Mouse (Mus musculus): ENCODE measurements around the gene P2rx1. TPM values are rescaled to one million over a fixed set of nuclear protein-coding genes. Genes with fewer than 3 reads are reported as not detected.

P2rx1 gene
- total RNA-seq (2014; fragmentation: Nextera tagmentation), result 1.8 and 3.1 TPM in 2 replicates
- 2.2 TPM in 1 of 2 replicates, not detected in the other for total RNA-seq (2017)

DNA sequence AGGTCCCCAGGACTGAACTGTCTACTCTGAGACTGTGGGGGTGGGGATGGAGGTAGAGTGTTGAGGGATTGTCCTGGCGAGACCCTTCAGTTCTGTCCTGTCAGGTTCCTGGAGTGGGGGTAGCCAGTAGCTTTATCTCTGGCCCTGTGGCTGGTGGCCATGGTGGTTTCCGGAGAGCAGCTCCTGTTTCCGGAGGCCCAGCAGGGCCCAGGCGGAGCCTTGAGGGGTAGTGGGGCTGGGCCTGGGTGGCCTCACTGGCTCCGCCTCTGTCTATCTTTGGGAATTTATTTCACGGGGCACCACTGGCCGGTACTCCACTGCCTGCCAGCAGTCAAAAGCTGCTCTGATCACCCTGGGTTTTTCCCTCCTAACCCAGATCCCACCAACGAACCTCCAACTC, at the start of gene P2rx1:
P2rx1 (plus strand) TSS at position 333 of the 400 bp plus-strand sequence.
- peak; percentile 74 for ATAC-seq (replicated peaks; ENCODE audit: low FRiP score, low TSS enrichment, poor library complexity, severe bottlenecking)

DNA sequence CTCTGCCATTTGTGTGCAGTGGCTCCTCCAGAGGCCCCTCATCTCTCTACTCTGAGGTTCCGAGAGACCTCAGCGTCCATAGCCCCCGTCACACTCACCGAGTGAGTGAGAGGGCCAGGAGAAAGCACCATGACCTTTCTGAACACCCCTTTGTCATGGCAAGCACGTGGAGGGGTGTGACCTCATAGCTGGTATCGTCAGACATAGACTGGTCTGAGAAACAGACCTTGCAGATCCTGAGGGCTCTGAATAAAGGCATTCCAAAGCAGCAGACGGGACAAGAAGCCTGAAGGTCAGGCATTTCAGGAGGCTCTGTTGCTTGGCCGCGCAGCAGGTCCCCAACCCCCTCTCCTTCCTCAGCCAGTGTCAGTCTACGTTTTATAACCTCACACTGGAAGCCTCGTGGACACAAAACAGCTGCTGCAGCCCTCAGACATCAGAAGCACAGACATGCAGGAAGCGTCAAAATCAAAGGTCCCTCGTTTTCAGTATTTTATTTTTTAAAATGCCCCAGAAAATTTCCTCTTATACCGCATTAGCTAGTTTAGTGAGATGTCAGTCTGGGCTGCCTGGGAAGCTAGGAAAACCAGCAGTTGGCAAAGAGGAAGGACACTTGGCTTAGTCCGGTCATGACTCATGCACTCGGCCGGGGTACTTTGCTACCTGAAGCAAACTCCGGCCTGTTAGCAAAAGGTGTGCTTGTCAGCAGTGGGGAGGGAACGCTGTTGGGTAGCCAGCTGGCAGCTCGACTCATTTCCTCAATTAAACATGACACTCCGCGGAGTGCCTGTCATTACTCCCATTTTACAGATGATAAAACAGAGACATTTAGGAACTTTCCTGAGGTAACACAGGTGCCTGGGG, 47.5 kb upstream of the P2rx1 start:
- ATAC-seq (replicated peaks; ENCODE audit: low FRiP score, low TSS enrichment, poor library complexity, severe bottlenecking), result no peak

DNA sequence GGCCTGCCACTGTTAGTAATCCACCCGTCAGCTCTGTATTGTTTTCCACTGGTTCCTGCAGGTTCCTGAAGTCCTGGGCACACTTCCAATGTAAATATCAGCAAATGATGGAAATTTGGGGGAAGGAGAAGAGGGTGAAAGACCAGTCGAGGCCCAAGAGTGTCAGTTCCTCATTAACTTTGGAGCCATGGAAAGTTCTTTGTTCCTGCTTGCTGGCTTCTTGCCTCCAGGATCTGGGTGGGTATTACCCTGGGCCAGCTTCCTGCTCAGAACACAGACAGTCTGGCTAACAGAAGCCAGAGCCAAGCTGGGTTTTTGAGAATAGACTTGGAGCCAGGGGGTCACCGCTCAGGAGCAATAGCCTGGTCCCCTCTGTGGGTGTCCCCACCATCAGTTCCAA, 46.7 kb upstream of the P2rx1 start:
- ATAC-seq (replicated peaks; ENCODE audit: low FRiP score, low TSS enrichment, poor library complexity, severe bottlenecking), result no peak

DNA sequence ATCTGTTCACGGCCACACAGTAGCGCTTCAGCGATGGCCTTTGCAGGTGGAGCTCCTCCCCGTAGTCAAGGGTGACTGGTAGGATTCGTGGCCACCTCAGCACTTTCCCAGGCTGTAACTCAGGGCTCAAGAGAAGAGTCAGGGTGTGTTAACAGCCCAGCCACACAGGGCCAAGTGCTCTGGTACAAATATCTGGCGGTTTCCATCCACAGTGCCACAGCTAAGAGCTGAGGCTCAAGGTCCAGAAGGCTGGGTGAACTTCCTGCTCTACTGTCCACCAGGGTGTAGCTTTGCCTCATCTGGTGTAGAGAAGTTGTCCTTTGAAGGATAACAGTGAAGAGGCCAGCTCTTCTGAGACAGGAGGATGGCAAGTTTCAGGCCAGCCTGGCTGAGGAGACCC, 46.2 kb upstream of the P2rx1 start:
- ATAC-seq (replicated peaks; ENCODE audit: low FRiP score, low TSS enrichment, poor library complexity, severe bottlenecking), result no peak

DNA sequence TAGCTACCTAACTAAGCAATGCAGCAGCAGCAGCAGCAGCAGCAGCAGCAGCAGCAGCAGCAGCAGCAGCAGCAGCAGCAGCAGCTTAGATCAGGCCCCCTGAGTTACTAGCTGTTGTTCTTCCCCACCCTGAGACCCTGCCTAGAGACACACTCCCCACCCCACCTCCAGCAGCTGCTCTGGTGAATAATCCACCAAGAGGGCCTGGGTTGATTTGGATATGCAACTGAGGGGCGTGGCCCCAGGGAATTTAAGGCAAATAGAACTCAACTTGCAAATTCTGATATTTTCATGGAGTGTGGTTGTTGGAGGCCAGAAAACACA, 45.8 kb upstream of the P2rx1 start:
- ATAC-seq (replicated peaks; ENCODE audit: low FRiP score, low TSS enrichment, poor library complexity, severe bottlenecking), result no peak

DNA sequence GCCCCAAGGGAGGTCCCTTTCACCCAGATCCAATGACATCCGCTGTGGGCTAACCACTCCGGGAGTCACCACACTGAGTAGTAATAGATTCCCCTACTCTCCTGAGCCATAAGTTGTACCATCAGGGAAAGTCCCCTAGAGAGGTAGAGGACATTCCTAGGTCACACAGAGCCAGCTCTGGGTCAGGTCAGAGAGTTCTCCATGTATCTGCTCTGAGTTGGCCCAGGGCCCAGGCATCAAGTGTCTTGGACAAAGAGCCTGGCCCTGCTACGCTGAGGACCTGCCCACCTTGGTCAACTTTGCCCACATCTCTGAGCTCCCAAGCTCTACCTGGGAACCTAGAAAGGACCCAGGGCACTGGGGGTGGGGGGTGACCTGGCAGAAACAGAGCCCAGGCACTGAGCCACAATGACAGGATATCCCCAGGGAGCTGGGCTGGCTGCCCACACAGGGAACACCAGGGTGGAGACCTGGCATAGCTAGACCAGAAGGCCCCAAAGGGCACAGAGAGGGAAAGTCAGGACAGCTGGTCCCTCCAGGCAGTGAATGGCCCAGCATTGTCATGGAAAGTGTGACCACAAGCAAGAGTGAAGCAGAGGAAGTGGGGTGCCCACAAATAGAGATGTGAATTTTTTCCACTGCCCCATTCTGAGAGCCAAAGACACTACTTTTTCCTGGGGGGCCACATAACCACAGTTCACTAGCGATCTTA, 45.3 kb upstream of the P2rx1 start:
- ATAC-seq (replicated peaks; ENCODE audit: low FRiP score, low TSS enrichment, poor library complexity, severe bottlenecking), result no peak

DNA sequence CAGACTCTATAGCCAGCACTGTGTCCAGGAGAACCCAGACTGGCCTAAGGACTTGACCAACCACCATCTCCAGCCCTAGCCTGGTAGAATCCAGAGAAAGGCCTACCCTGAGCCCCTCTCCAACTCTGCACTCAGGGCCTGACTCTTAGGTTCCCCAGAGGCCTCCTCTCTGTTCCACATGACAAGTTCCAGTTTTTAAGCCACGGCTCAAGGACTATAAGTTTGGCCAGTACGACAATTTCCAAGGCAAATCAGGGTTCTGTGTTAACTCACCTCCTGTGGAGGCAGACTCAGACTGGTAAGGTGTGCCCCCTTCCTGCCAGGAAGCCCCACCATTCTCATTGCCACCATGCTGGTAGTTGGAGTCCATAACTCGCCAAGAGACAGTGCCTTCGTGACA, 44.7 kb upstream of the P2rx1 start:
- ATAC-seq (replicated peaks; ENCODE audit: low FRiP score, low TSS enrichment, poor library complexity, severe bottlenecking), result no peak

DNA sequence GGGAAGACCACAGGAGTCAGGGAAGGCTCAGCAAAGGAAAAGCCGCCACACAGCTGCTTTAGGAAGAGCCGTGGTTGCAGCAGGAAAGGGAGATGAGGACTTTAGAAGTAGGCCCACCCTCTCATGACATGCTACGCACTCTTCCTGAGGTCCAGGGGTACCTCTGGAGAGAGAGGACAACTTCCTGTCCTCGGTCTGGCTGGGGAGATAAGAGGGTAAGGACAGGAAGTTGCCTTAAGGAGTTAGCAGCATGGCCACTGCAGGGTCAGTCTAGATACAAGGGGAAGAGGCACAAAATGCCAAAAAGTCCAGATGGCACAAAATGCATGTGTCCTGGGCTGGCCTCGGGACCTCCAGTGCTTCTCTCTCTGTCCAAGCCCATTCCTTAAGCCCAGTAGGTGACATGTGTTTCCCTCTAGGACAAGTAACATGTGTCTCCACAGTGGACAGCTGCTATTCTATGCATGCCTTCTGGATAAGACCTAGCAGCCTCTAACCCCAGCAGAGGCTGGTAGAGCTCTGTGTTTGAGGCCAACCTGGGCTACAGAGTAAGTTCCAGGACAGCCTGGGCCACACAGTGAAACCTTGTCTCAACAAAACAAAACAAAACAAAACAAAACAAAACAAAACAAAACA, 43.4 kb upstream of the P2rx1 start:
- no peak for ATAC-seq (replicated peaks; ENCODE audit: low FRiP score, low TSS enrichment, poor library complexity, severe bottlenecking)

DNA sequence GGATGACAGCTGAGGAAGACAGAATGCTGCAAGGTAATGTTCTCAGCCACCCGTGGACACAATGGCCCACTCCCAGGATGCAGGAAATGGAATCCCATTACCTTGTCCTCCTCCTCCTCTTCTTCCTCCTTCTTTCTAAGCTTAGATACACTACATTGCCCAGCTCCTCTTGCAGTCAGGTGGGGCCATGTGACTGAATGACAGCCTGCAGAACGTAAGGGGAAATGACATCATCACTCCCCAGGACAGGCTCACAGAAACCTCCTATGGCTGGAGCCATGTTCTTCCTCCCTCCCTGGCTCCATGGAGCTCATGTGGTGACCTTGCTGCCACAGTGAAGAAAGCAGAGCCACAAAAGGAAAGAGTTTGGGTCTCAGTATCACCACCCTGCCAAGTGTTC, 41.6 kb upstream of the P2rx1 start:
- no peak for ATAC-seq (replicated peaks; ENCODE audit: low FRiP score, low TSS enrichment, poor library complexity, severe bottlenecking)

DNA sequence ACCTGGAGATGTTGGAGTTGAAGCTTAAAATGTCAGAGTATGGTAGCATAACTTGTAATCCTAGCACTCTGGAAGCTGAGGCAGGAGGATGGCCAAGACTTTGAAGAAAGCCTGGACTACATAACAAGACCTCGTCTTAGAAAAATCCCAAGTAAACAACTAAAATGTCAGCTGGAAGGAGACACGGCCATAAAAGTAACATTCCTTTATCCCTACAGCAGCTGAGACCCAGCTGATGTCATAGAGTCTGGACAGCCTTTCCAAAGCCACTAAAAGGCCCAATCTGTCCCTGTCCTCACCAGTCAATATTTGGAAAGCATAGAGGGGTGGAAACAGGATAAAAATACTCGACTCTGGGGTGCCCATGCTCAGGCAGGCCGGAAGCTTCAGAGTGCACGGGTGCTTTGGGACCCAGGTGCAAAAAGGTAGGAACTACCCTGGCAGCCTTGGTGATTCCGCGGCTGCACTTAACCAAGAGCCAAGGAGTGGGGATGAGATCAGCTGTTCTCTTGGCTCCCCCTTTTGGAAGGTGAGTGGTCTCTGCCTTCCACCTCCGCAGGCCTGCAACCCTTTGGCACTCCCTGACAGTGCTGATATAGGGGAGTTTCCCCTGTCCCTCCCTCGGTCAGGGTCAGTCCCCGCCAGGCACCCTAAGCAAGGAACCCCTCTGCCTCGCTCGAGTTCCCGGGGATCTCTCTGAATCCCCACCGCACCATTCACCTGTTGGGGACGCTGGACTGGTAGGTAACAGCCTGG, 38.8 kb upstream of the P2rx1 start:
- no peak for ATAC-seq (replicated peaks; ENCODE audit: low FRiP score, low TSS enrichment, poor library complexity, severe bottlenecking)

DNA sequence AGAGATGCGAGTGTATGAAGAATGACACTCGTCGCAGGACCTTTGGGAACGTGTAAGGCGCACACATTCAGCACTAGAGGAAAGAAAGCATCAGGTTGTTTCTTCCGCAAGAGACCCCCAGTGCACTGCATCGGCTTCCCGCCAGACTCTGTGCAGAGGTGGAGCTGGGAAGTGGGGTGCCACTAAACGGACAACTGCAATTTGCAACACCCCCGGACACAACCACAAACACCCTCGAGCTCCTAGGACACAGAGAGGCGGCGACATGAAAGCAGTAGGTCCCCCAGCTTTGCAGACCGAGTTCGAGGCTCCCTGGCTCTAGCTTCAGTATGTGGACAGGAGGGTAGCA, 38.2 kb upstream of the P2rx1 start:
- ATAC-seq (replicated peaks; ENCODE audit: low FRiP score, low TSS enrichment, poor library complexity, severe bottlenecking), result no peak

DNA sequence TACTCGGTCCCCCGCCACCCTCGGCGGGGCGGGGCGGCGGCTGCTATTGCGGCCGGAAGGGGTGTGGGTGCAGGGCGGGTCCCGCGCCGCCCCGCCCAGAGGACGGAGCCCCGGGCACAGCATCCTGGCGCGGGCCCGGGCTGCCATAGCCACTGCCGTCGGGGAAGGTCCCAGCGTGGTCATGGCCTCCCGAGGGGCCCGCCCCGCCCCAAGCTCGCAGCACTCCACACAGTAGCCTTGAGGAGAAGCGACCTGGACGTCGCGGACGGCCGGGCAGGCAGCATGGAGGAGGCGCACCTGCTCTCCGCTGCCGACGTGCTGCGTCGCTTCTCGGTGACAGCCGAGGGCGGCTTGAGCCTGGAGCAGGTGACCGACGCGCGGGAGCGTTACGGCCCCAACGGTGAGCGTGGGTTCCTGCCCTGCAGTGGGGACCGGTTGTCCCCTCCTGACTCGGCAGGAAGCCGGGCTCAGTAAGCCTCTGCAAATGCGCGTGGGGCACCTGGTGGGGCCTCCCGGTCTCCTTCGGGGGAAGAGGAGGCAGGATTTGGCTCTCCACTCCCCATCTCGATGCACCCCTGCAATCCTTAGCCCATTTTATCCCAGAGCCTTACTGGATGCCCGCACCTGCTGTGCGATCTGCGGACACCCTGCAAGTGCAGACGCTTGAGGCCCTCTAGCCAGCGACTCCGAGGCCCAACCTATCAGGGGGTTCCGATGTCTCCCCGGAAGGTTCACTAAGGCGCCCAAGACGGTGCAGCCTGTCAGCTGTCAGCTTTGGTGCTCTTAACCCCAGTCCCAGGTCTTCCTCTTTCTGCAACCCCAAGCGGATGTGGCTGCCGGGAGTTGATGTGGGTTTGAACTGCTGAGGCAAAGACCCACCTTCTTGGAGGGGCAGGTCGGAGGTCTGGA, 37.6 kb upstream of the P2rx1 start, which contains the start of gene Atp2a3:
Atp2a3 (plus strand) TSS at position 98 of the 909 bp plus-strand sequence.
- ATAC-seq (replicated peaks; ENCODE audit: low FRiP score, low TSS enrichment, poor library complexity, severe bottlenecking), result peak; percentile 62

DNA sequence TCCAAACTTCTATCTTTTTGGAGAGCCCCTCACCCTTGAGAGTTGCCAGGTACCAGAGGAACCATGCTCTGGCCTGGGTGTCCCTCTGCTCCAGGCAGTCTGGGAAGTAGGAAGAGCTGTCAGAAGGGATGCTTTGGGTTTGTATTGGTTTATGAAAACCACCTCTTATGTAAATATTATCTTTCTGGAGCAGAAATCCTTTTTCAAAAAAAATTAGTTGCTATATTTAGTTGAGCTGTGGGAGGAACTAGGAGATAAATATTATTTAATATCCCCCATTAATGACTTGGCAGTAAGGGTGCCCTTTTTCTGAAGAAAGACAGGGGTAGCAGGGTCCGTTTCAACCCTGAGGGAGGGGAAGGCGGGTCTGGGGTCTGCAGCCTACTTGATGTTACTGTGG, 36.5 kb upstream of the P2rx1 start:
- ATAC-seq (replicated peaks; ENCODE audit: low FRiP score, low TSS enrichment, poor library complexity, severe bottlenecking), result no peak

DNA sequence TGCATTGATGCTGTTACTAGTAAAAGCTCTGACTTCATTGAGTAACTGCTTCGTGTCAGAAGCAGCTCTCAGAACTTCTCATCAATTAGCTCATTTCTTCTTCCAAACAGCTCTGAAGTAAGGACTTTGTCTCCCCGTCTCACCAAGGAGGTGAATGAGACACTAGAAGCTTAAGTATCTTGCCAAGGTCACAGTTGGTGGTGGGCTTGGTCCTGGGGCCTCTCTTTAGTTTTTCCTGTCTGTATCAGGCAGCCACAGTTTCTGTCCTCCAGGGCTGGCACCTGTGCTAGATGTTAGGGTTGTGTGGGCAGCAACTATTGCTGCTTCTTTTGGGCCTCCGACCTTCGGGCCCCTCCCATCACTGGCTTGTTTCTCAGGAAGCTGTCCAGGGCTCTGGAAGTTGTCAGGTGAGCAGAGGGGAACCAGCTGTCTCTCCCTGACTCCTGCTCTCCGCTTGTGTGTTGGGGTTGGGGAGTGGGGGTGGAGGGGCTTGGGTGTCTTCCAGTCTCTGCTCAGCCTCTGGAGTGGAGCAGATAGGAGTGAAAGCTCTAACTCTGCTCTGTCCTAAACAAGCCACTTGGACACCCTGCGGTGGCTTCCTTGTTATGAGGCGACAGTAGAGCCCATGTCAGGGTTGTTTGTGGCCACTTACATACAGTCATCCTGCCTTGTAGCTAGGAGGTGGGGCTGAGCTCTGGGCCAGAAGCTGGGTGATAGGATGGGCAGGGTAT, 35.7 kb upstream of the P2rx1 start:
- ATAC-seq (replicated peaks; ENCODE audit: low FRiP score, low TSS enrichment, poor library complexity, severe bottlenecking), result no peak

DNA sequence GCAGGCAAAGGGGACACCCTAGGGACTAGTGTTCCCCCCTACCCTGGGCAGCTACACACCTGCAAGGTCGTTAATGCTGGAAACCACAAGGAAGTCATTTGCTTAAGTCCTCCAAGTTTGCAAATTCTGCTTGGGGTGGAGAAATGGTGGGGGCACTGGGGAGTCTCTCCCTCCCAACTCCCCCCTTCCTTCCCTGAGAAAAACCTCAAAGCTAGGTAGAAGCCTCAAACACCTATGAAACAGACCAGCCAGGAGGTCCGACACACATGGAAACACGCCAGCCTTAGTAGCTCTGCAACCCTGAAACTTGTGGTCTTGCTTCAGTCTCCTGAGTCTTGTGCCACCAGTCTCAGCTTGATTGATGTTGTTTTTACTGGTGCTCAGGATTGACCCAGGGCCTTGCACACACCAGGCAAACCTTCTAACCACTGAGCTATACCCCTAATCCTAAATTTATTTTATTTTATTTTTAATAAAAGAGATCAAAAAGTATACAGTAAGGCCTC, 35.1 kb upstream of the P2rx1 start:
- ATAC-seq (replicated peaks; ENCODE audit: low FRiP score, low TSS enrichment, poor library complexity, severe bottlenecking), result no peak

DNA sequence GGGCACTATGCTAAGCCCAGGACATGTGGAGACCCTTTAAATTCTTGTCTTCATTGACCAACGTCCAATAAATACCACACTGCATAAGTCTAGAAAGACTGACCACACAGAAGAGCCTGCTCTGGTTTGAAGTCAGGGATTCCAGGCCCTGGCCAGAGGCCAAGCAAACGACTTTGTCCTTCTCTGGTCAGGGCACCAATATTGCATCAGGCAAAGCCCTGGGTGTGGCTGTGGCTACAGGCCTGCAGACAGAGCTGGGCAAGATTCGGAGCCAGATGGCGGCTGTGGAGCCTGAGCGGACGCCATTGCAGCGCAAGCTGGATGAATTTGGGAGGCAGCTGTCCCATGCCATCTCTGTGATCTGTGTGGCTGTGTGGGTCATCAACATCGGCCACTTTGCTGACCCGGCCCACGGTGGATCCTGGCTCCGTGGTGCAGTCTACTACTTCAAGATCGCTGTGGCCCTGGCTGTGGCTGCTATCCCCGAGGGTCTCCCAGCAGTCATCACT, 23.9 kb upstream of the P2rx1 start:
- no peak for ATAC-seq (replicated peaks; ENCODE audit: low FRiP score, low TSS enrichment, poor library complexity, severe bottlenecking)

DNA sequence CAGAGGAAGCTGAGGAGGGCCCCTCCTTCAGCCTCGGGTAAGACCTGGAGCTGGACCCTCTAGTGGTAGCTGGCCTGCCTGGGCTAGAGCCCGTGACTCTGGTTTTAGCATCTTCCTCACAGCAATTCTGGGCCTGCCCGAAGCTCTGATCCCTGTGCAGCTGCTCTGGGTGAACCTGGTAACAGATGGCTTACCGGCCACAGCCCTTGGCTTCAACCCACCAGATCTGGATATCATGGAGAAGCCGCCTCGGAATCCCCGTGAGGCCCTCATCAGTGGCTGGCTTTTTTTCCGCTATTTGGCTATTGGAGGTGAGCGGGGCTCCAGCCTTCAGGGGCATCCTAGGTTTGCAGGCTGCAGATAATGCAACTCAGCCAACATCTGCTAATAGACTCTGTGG, 16.4 kb upstream of the P2rx1 start:
- no peak for ATAC-seq (replicated peaks; ENCODE audit: low FRiP score, low TSS enrichment, poor library complexity, severe bottlenecking)

DNA sequence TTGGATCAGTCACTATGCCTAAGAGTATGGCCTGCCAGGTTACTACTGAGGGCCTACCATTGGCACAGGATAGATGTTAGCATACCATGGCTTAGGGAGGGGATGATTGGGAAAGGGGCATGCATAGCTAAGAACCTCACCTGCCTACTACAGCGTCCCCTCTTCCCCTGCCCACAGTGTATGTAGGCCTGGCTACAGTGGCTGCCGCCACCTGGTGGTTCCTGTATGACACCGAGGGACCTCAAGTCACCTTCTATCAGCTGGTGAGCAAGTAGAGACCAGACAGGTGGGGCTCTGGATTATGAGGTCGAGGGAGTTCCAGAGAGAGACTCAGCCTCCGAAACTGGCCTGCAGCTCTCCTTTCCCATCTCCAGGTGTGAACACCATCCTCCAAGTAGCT, 15.6 kb upstream of the P2rx1 start:
- no peak for ATAC-seq (replicated peaks; ENCODE audit: low FRiP score, low TSS enrichment, poor library complexity, severe bottlenecking)
